Mouse (Mus musculus): ENCODE results near the gene Edem2.
"Not testable (repeated sequence)": the region's sequence is repeated elsewhere in the genome, so short reads cannot be mapped to it uniquely, and the experiment has no call there.

Gene Edem2

GRCm38 (mm10) chr2:155736936-155737335 is 7.7 kb upstream of the Edem2 start:
- DNase-seq (ENCODE audit: inconsistent age in 2 of 2, low spot score in 1 of 2), result peak in 1 of 2 experiments; percentile 73

GRCm38 (mm10) chr2:155735766-155736165 is 6.5 kb upstream of the Edem2 start, which contains the start of gene Gm17581:
Gene Gm17581 (minus strand): TSS chr2:155735866.
- DNase-seq (ENCODE audit: inconsistent age in 2 of 2, low spot score in 1 of 2), result not testable (repeated sequence)

- peak in 1 of 2 experiments; percentile 43 for DNase-seq (ENCODE audit: inconsistent age in 2 of 2, low spot score in 1 of 2)
Observed at GRCm38 (mm10) chr2:155735080-155735479, 5.8 kb upstream of the Edem2 start.

GRCm38 (mm10) chr2:155728742-155729141 is 533 bp downstream of the Edem2 start:
- no peak for DNase-seq (ENCODE audit: inconsistent age in 2 of 2, low spot score in 1 of 2)

- no peak for DNase-seq (ENCODE audit: inconsistent age in 2 of 2, low spot score in 1 of 2)
Observed at GRCm38 (mm10) chr2:155727764-155728395, 1.4 kb downstream of the Edem2 start.

- DNase-seq (ENCODE audit: inconsistent age in 2 of 2, low spot score in 1 of 2), result no peak
Observed at GRCm38 (mm10) chr2:155726302-155726701, 3.0 kb downstream of the Edem2 start.

GRCm38 (mm10) chr2:155724526-155724925 is 4.7 kb downstream of the Edem2 start:
- no peak for DNase-seq (ENCODE audit: inconsistent age in 2 of 2, low spot score in 1 of 2)

GRCm38 (mm10) chr2:155724036-155724435 is 5.2 kb downstream of the Edem2 start:
- DNase-seq (ENCODE audit: inconsistent age in 2 of 2, low spot score in 1 of 2), result peak; percentile 61 to 69

GRCm38 (mm10) chr2:155720585-155720984 is 8.7 kb downstream of the Edem2 start:
- no peak for DNase-seq (ENCODE audit: inconsistent age in 2 of 2, low spot score in 1 of 2)

GRCm38 (mm10) chr2:155717082-155717990 is 11.9 kb downstream of the Edem2 start:
- no peak for DNase-seq (ENCODE audit: inconsistent age in 2 of 2, low spot score in 1 of 2)

- no peak for DNase-seq (ENCODE audit: inconsistent age in 2 of 2, low spot score in 1 of 2)
Observed at GRCm38 (mm10) chr2:155710557-155710956, 18.7 kb downstream of the Edem2 start.

- peak; percentile 75 to 94 for DNase-seq (ENCODE audit: inconsistent age in 2 of 2, low spot score in 1 of 2)
Observed at GRCm38 (mm10) chr2:155707251-155707650, 22.0 kb downstream of the Edem2 start.

- peak in 1 of 2 experiments; percentile 76 for DNase-seq (ENCODE audit: inconsistent age in 2 of 2, low spot score in 1 of 2)
Observed at GRCm38 (mm10) chr2:155703630-155704029, 25.6 kb downstream of the Edem2 start.

GRCm38 (mm10) chr2:155701399-155701919 is 27.8 kb downstream of the Edem2 start:
- no peak for DNase-seq (ENCODE audit: inconsistent age in 2 of 2, low spot score in 1 of 2)

GRCm38 (mm10) chr2:155698443-155698842 is 30.8 kb downstream of the Edem2 start:
- DNase-seq (ENCODE audit: inconsistent age in 2 of 2, low spot score in 1 of 2), result not testable (repeated sequence)

- no peak for DNase-seq (ENCODE audit: inconsistent age in 2 of 2, low spot score in 1 of 2)
Observed at GRCm38 (mm10) chr2:155696851-155697250, 32.4 kb downstream of the Edem2 start.

- DNase-seq (ENCODE audit: inconsistent age in 2 of 2, low spot score in 1 of 2), result peak; percentile 86 to 97
Observed at GRCm38 (mm10) chr2:155696091-155696558, 33.1 kb downstream of the Edem2 start.

GRCm38 (mm10) chr2:155695316-155695715 is 34.0 kb downstream of the Edem2 start:
- no peak for DNase-seq (ENCODE audit: inconsistent age in 2 of 2, low spot score in 1 of 2)

GRCm38 (mm10) chr2:155694564-155694963 is 34.7 kb downstream of the Edem2 start:
- no peak for DNase-seq (ENCODE audit: inconsistent age in 2 of 2, low spot score in 1 of 2)

GRCm38 (mm10) chr2:155693136-155693535 is 36.1 kb downstream of the Edem2 start:
- DNase-seq (ENCODE audit: inconsistent age in 2 of 2, low spot score in 1 of 2), result no peak

GRCm38 (mm10) chr2:155691723-155692493 is 37.4 kb downstream of the Edem2 start, which contains the start of gene Trpc4ap:
Gene Trpc4ap (minus strand): TSS chr2:155692384.
- peak; percentile 96 to 99 for DNase-seq (ENCODE audit: inconsistent age in 2 of 2, low spot score in 1 of 2)
